ENCODE assay signal across 10 mouse cellular contexts in genomic region chr2:16483943-16484342, GRCm38 (mm10).
DNase-seq lines count a peak whose midpoint lies in the region; ATAC-seq and TF ChIP-seq lines count a peak whose summit lies in the region.
"Had no signal": no experiment of that assay in that cellular context is flagged by ENCODE, and none has a peak within 500 bp of the region (broad histone marks: within the 10 kb centered on the region; RNA-seq: fewer than 3 reads in every experiment).

No protein-coding gene starts in this region.

- 84% methylated on average over 2 of the region's 2 CpGs for WGBS in hindbrain, postnatal 0 days
- 93% methylated on average over 2 of the region's 2 CpGs for WGBS in hindbrain, embryonic 14.5 days

- no peak for TF ChIP-seq CTCF in hindbrain, postnatal 0 days (IDR thresholded peaks at IDR 0.05; ENCODE audit: low read depth)

- H3K4me3 ChIP-seq in hindbrain, postnatal 0 days (ENCODE audit: low read length): no peak overlapping the region
- no peak overlapping the region for H3K4me3 ChIP-seq in hindbrain, embryonic 14.5 days (replicated peaks; ENCODE audit: low read length)

- H3K9ac ChIP-seq in hindbrain, postnatal 0 days (replicated peaks; ENCODE audit: low read length): no peak overlapping the region
- no peak overlapping the region for H3K9ac ChIP-seq in hindbrain, embryonic 14.5 days

- ATAC-seq in hindbrain, postnatal 0 days: peak; percentile 66
- ATAC-seq in hindbrain, embryonic 14.5 days (ENCODE audit: low FRiP score): no peak
- ATAC-seq: intestine, embryonic 16.5 days had no signal

- no peaks in the 10 kb centered on the region for H3K9me3 ChIP-seq in hindbrain, postnatal 0 days (ENCODE audit: low read length)
- no peaks in the 10 kb centered on the region for H3K9me3 ChIP-seq in hindbrain, embryonic 14.5 days (ENCODE audit: control insufficient read depth, low read length)

- H3K27ac ChIP-seq in hindbrain, postnatal 0 days: no peak overlapping the region
- no peak overlapping the region for H3K27ac ChIP-seq in hindbrain, embryonic 14.5 days

- no peaks in the 10 kb centered on the region for H3K4me1 ChIP-seq in hindbrain, postnatal 0 days (ENCODE audit: insufficient read depth, low read length)
- H3K4me1 ChIP-seq in hindbrain, embryonic 14.5 days (replicated peaks; ENCODE audit: control insufficient read depth, insufficient read depth, low read length): no peaks in the 10 kb centered on the region

- H3K4me2 ChIP-seq in hindbrain, postnatal 0 days (ENCODE audit: low read depth, low read length): no peak overlapping the region
- H3K4me2 ChIP-seq in hindbrain, embryonic 14.5 days (replicated peaks): no peak overlapping the region

- peak; percentile 56 for DNase-seq in hindbrain, postnatal 0 days (ENCODE audit: low spot score)
- DNase-seq in hindbrain, embryonic 14.5 days (ENCODE audit: low spot score): no peak
- peak; percentile 79 for DNase-seq in cerebellum, adult 9-11 months
- peak; percentile 81 for DNase-seq in layer of hippocampus, adult 9-11 months
- DNase-seq in thymus, postnatal 10 days (ENCODE audit: low spot score in 2 of 2): peak; percentile 20 to 31
- DNase-seq in frontal cortex, postnatal 25 days (ENCODE audit: low spot score in 2 of 2): no peak
- DNase-seq in kidney, postnatal 14 days: no peak
- DNase-seq in ovary, postnatal 10 days (ENCODE audit: low spot score): no peak
- DNase-seq: heart, adult 18-20 months had no signal

- no peaks in the 10 kb centered on the region for H3K27me3 ChIP-seq in hindbrain, postnatal 0 days (ENCODE audit: insufficient read depth, low read length)
- no peaks in the 10 kb centered on the region for H3K27me3 ChIP-seq in hindbrain, embryonic 14.5 days (ENCODE audit: control insufficient read depth, insufficient read depth, low read length)

- H3K36me3 ChIP-seq in hindbrain, postnatal 0 days (ENCODE audit: insufficient read depth, low read length): no peaks in the 10 kb centered on the region
- no peaks in the 10 kb centered on the region for H3K36me3 ChIP-seq in hindbrain, embryonic 14.5 days (replicated peaks; ENCODE audit: control insufficient read depth, insufficient read depth)

Comparison
In these comparisons a context has a peak if more than half of its experiments do, and no peak if none do; other contexts are left out.
1. DNase-seq: peak in hindbrain, postnatal 0 days (single experiment), cerebellum, adult 9-11 months (single experiment), layer of hippocampus, adult 9-11 months (single experiment) and thymus, postnatal 10 days (2 of 2); none in hindbrain, embryonic 14.5 days (single experiment), frontal cortex, postnatal 25 days (0 of 2), kidney, postnatal 14 days (single experiment) and ovary, postnatal 10 days (single experiment).